8 mouse cellular contexts compared by ENCODE assay signal in genomic region chr4:134127121-134127455, GRCm38 (mm10). TPM values are rescaled to one million over a fixed set of nuclear protein-coding genes. Genes with fewer than 3 reads are reported as not detected.
DNase-seq lines count a peak whose midpoint lies in the region; ATAC-seq lines count a peak whose summit lies in the region.

No protein-coding gene starts in this region.

- no peaks in the 10 kb centered on the region for H3K9me3 ChIP-seq in embryonic facial prominence, embryonic 12.5 days
- no peaks in the 10 kb centered on the region for H3K9me3 ChIP-seq in midbrain, embryonic 14.5 days (ENCODE audit: control insufficient read depth, low read length)

- 0 out of 2 replicates have a peak overlapping the region, but pooled peaks have one; percentile 1 for H3K4me3 ChIP-seq in embryonic facial prominence, embryonic 12.5 days
- H3K4me3 ChIP-seq in midbrain, embryonic 14.5 days (replicated peaks; ENCODE audit: low read depth, low read length), result no peak overlapping the region

- H3K4me1 ChIP-seq in embryonic facial prominence, embryonic 12.5 days, result peaks cover 22% of the 10 kb centered on the region
- peaks cover 22% of the 10 kb centered on the region for H3K4me1 ChIP-seq in midbrain, embryonic 14.5 days (ENCODE audit: control insufficient read depth, insufficient read depth, low read length)

- intact Hi-C loops in left cerebral cortex, postnatal 4 days (cut with DNase I), result no loop called here

- H3K4me2 ChIP-seq in embryonic facial prominence, embryonic 12.5 days (replicated peaks), result peak overlapping the region; percentile 84; the same call in 1 of the 2 replicates
- peak overlapping the region; percentile 76 for H3K4me2 ChIP-seq in midbrain, embryonic 14.5 days (ENCODE audit: low read length)

- no peak for ATAC-seq in embryonic facial prominence, embryonic 12.5 days (ENCODE audit: insufficient number of reproducible peaks, insufficient read depth, low FRiP score, low TSS enrichment)
- no peak for ATAC-seq in midbrain, embryonic 14.5 days (ENCODE audit: low FRiP score, low TSS enrichment)
- no peak for ATAC-seq in inflammation-experienced regulatory T-cells, adult 6 months

- 90% methylated on average over 7 of the region's 7 CpGs for WGBS in embryonic facial prominence, embryonic 12.5 days
- WGBS in midbrain, embryonic 14.5 days, result 88% methylated on average over 7 of the region's 7 CpGs

- no peak overlapping the region for H3K27ac ChIP-seq in embryonic facial prominence, embryonic 12.5 days
- H3K27ac ChIP-seq in midbrain, embryonic 14.5 days (replicated peaks; ENCODE audit: low read depth, low read length), result no peak overlapping the region

- H3K36me3 ChIP-seq in embryonic facial prominence, embryonic 12.5 days, result peaks cover 14% of the 10 kb centered on the region; the same call in 1 of the 2 replicates
- peaks cover 2% of the 10 kb centered on the region; the same call in 1 of the 2 replicates for H3K36me3 ChIP-seq in midbrain, embryonic 14.5 days (ENCODE audit: control insufficient read depth, insufficient read depth, low read length)

- DNase-seq in left cerebral cortex, adult 11 months (ENCODE audit: low spot score), result peak; percentile 66
- DNase-seq in left cerebral cortex, postnatal 4 days, result no peak
- peak; percentile 74 to 87 for DNase-seq in layer of hippocampus, adult 18-20 months (ENCODE audit: low spot score in 2 of 2)
- no peak for DNase-seq in midbrain, embryonic 14.5 days
- DNase-seq in cerebellum, adult 11-12 months, result no peak
- DNase-seq in T-cell, adult 2 months (ENCODE audit: low spot score), result no peak

- no peaks in the 10 kb centered on the region for H3K27me3 ChIP-seq in embryonic facial prominence, embryonic 12.5 days
- no peaks in the 10 kb centered on the region for H3K27me3 ChIP-seq in midbrain, embryonic 14.5 days (ENCODE audit: control insufficient read depth, insufficient read depth, low read length)

- no peak overlapping the region; the same call in 1 of the 2 replicates for H3K9ac ChIP-seq in embryonic facial prominence, embryonic 12.5 days
- H3K9ac ChIP-seq in midbrain, embryonic 14.5 days (replicated peaks; ENCODE audit: low read length), result no peak overlapping the region; the same call in 1 of the 2 replicates

RNA-seq across cellular contexts. Expression of gene Sh3bgrl3, which starts 1.5 kb away (rescaled TPM):
- 100 to 1,000 TPM; 214 to 231 TPM for total RNA-seq in left cerebral cortex, postnatal 4 days (2021)
- polyA plus RNA-seq in embryonic facial prominence, embryonic 12.5 days (2016; fragmentation: Nextera tagmentation; extraction: Ambion mirVana), result 345 and 360 TPM in 2 replicates
- total RNA-seq in layer of hippocampus, adult 18-20 months (2021), result 100 to 1,000 TPM; 250 to 270 TPM
- 376 and 460 TPM in 2 replicates for polyA plus RNA-seq in midbrain, embryonic 14.5 days (2014; fragmentation: Nextera tagmentation; extraction: Ambion mirVana)
- 1,000 to 10,000 TPM in 2 of 3 experiments, 100 to 1,000 TPM in 1; 884 to 1,358 (median 1,179) TPM for polyA plus RNA-seq in inflammation-experienced regulatory T-cells, adult 6 months (2017; shearing (Covaris generic))

RNA-seq across cellular contexts. Expression of gene Ubxn11, which starts 24.7 kb away (rescaled TPM):
- total RNA-seq in left cerebral cortex, postnatal 4 days (2021), result 10 to 100 TPM; 16.9 to 24.0 TPM
- 10.4 and 11.5 TPM in 2 replicates for polyA plus RNA-seq in embryonic facial prominence, embryonic 12.5 days (2016; fragmentation: Nextera tagmentation; extraction: Ambion mirVana)
- 10 to 100 TPM; 33.5 TPM for total RNA-seq in layer of hippocampus, adult 18-20 months (2021)
- polyA plus RNA-seq in midbrain, embryonic 14.5 days (2014; fragmentation: Nextera tagmentation; extraction: Ambion mirVana), result 11.7 and 13.6 TPM in 2 replicates
- polyA plus RNA-seq in inflammation-experienced regulatory T-cells, adult 6 months (2017; shearing (Covaris generic)), result 10 to 100 TPM; 36.2 to 54.5 (median 36.5) TPM

RNA-seq across cellular contexts. Expression of gene Cd52, which starts 32.2 kb away (rescaled TPM):
- total RNA-seq in left cerebral cortex, postnatal 4 days (2021), result 1 to 10 TPM; 1.1 to 1.6 TPM
- 8.0 and 8.3 TPM in 2 replicates for polyA plus RNA-seq in embryonic facial prominence, embryonic 12.5 days (2016; fragmentation: Nextera tagmentation; extraction: Ambion mirVana)
- 1 to 10 TPM in 1 of 2 experiments, under 1 TPM in 1; 0.74 to 1.9 TPM for total RNA-seq in layer of hippocampus, adult 18-20 months (2021)
- polyA plus RNA-seq in midbrain, embryonic 14.5 days (2014; fragmentation: Nextera tagmentation; extraction: Ambion mirVana), result 1.8 and 4.5 TPM in 2 replicates
- polyA plus RNA-seq in inflammation-experienced regulatory T-cells, adult 6 months (2017; shearing (Covaris generic)), result 1,000 to 10,000 TPM; 2,728 to 3,832 (median 3,666) TPM

RNA-seq across cellular contexts. Expression of gene Cep85, which starts 59.8 kb away (rescaled TPM):
- 10 to 100 TPM; 11.2 to 17.0 TPM for total RNA-seq in left cerebral cortex, postnatal 4 days (2021)
- polyA plus RNA-seq in embryonic facial prominence, embryonic 12.5 days (2016; fragmentation: Nextera tagmentation; extraction: Ambion mirVana), result 32.0 and 34.9 TPM in 2 replicates
- total RNA-seq in layer of hippocampus, adult 18-20 months (2021), result 10 to 100 TPM; 15.3 to 17.2 TPM
- polyA plus RNA-seq in midbrain, embryonic 14.5 days (2014; fragmentation: Nextera tagmentation; extraction: Ambion mirVana), result 12.0 and 21.3 TPM in 2 replicates
- 100 to 1,000 TPM in 2 of 3 experiments, 10 to 100 TPM in 1; 61.0 to 150 (median 121) TPM for polyA plus RNA-seq in inflammation-experienced regulatory T-cells, adult 6 months (2017; shearing (Covaris generic))

Comparison
In these comparisons a context has a peak if more than half of its experiments do, and no peak if none do; other contexts are left out.
1. DNase-seq: peak in left cerebral cortex, adult 11 months (single experiment) and layer of hippocampus, adult 18-20 months (2 of 2); none in left cerebral cortex, postnatal 4 days (single experiment), midbrain, embryonic 14.5 days (single experiment), cerebellum, adult 11-12 months (single experiment) and T-cell, adult 2 months (single experiment).
2. RNA of gene Cd52, which starts 32.2 kb away (polyA plus RNA-seq): 2,728 to 3,832 TPM in inflammation-experienced regulatory T-cells, adult 6 months; 8.0 to 8.3 TPM in embryonic facial prominence, embryonic 12.5 days and 1.8 to 4.5 TPM in midbrain, embryonic 14.5 days; every median in the first group is over 100 times any median in the second.